Mouse (Mus musculus): ENCODE measurements at regions not wholly inside any gene's neighbourhood (a gene's known extent, or its start where the extent isn't known, plus 50 kb on each side); places are given as distances from the start of the nearest gene placed in this dataset.

DNA sequence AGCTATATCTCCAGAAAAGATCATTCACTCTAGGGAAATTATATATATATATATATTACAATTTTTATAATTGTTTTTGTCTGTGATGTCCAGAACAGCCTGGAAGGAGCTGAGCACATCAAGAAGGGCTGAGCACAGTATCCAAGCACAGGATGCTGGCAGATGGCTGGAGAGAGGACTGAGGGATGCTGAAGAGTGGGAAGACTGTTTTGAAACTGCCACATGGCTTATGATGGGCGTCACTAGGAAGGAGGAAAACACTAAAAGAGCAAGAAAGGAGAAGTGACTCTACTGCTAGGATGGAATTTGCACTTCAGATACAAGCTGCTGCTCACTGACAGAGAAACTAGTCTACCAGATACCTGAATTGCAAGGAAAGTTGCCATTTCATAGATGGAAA is 50.4 kb upstream of the Atg10 start:
- no peak for DNase-seq (ENCODE audit: low read depth, low spot score)

- DNase-seq (ENCODE audit: low read depth, low spot score): no peak
These were observed 50.8 kb upstream of the Atg10 start for GRCm38 (mm10) chr13:91274615-91275014.

GRCm38 (mm10) chr13:91279487-91279886 is 55.7 kb upstream of the Atg10 start:
- no peak for DNase-seq (ENCODE audit: low read depth, low spot score)

- no peak for DNase-seq (ENCODE audit: low read depth, low spot score)
These were observed 71.9 kb upstream of the Atg10 start for GRCm38 (mm10) chr13:91295552-91296170.

DNA sequence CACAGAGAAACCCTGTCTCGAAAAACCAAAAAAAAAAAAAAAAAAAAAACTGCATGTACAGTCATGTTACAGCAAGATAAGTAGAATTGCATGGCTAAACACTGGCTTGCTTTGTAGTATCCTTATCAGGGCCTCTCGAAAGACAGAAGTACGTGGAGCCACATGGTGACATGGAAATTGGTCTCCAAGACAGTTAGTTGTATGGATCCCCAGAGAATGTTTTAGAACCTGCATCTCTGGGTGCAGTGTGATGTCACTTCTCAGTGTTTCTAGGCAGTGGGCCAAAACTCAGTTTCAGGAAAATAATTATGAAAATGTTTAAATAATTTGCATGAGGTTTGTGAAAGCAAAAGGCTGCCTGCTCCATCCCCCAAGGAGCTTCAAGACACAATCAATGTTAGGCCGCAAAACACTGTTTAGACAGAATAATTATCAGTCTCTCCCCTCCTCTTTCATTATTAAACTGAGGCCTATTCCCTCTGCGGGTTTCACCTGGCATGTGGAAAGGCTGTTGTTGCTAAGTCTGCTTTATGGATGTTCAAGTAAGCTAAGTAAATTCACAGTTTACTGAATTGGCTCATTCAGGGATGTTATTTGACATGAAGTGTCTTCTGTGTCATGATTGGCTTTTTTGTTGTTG is 72.9 kb upstream of the Atg10 start:
- no peak for DNase-seq (ENCODE audit: low read depth, low spot score)

DNA sequence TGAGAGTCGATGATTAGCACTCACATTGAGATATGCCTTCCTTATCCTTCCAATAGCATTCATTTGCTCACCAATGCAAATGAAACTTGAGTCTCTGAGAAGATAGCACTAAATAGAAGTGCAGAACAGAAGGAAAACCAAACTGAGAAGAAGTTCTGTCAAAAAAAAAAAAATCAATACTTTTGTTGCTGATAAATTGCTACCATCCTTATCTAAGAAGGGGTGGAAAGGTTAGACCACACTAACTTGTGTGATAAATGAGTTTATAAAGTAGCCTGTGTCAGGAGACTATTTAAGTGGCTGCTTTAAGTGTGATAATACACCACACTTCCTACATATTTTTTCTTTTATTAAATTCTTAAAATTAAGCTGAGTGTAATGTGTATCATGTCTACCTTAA is 78.1 kb upstream of the Atg10 start:
- no peak for DNase-seq (ENCODE audit: low read depth, low spot score)

DNA sequence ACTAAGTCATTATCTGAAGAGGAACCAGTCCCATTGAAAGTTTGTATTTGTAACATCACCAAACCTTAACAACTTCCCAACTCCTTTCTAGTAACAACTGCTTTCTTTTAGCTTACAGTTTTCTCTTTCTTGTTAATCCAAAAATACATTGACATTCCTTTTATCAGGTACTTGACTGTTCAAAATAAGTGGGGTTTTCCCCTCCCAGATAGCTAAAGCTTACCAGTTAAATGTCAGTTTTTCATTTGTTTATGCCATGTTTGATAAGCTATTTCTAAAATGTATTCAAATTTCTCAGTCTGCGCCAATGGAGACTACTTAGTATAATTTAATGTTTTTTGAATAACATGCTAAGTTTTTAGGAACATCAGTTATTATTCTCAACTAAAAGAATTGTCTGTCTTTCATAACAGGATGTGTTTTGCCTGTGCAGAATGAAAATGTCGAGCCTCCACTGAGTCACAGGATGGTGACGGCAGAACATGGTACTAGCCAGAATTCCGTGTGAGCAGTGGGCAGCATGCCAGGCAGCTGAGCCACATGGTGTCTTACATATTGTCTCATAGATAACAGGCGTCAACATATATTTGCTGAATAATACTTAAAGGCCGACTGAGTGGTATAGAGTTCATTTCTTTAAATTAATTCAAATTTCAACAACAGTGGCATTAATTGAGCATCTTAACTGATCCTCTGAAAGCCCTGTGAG is 82.1 kb upstream of the Atg10 start:
- no peak for DNase-seq (ENCODE audit: low read depth, low spot score)

DNA sequence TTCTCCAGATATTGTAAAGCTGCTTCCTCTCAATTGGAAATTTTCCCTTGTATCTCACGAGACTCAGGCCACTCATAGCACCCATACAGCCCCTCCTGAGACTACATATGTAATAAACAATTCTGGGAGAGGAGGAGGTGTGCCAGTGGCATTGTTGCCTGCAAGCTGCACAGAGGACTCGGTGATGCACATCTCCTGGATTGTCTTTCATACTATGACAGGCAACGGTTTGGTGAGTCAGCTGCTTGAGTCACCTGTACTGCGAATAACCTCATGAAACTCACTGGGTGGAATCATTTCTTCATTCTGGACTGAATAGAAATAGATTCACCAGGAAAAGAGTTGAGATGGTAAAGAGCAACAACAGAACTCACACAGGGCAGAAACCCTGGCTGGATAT is 82.8 kb upstream of the Atg10 start:
- DNase-seq (ENCODE audit: low read depth, low spot score): no peak

DNA sequence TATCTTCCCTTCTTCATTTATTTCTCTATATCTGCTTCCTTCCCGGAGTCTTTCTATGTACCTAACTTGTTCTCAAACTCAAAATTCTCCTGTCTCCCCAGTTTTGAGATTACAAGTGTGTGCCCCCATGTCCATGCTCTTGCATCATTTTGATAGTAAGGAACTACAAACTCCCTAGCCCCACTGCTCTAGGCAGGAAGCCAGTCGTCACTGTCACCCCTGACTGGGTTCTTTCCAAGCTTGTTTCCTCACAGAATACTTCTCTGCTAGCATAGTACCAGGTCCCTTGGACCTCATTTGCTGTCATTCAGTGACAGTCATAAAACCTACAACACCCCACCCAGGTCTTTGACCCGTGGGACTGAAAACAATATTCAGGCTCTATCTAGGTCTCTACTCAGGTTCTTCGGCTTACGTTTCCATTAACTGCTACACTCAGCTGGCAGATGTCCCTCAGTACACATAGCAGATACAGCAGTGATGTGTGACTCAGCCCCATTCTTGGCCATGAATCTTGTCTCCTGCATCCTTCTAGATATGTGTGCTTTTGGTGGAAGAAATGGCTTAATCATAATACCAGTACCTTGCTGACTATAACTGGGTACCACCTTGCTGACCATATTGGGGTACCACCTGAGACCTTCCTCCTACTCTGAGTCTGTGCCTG is 89.3 kb upstream of the Atg10 start:
- DNase-seq (ENCODE audit: low read depth, low spot score): no peak

- DNase-seq (ENCODE audit: low read depth, low spot score): no peak
These were observed 98.6 kb upstream of the Atg10 start for GRCm38 (mm10) chr13:91322331-91322730.

DNA sequence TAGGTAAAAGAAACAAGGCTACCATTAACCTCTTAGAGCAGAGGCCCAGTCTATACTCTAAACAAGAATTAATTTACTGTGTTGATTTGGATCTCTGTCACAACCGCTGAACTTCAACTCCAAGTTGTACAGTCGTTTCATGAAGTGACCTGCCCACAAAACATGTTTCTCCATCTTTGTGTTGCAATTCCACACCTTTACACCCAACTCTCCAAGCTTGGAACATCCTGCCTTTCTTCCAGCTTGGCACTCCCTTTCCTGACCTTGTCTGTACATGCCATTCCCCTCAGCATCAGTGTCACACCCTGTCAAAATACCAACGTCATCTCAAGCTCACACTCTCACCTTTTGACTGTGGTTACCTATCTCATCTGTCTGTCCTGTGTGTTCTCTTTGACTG is 103.1 kb upstream of the Atg10 start:
- no peak for DNase-seq (ENCODE audit: low read depth, low spot score)

DNA sequence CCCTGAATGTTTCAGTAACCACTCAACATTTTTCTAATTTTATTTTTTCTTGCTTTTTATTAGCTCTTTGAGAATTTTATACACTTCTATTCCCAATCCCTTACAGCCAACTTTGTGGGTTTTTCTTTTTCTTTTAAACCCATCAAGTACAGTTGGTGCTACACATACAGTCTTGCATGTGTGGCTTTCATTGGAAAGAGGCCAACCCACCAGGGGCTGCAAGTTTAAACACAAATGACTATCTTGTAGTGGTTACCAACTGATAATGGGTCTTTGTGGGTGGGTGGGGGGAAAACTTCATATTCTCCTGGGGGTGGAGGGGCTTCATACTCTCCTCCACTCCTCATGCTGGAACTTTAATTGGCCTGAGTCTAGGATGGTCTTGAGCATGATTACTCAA is 110.5 kb upstream of the Atg10 start:
- no peak for DNase-seq (ENCODE audit: low read depth, low spot score)

GRCm38 (mm10) chr13:91344139-91344538 is 115.9 kb upstream of the Ssbp2 start:
- no peak for DNase-seq (ENCODE audit: low read depth, low spot score)

- DNase-seq (ENCODE audit: low read depth, low spot score): no peak
These were observed 111.5 kb upstream of the Ssbp2 start for GRCm38 (mm10) chr13:91348489-91349083.

- no peak for DNase-seq (ENCODE audit: low read depth, low spot score)
These were observed 107.8 kb upstream of the Ssbp2 start for GRCm38 (mm10) chr13:91352311-91352710.

GRCm38 (mm10) chr13:91356516-91356915 is 103.6 kb upstream of the Ssbp2 start:
- DNase-seq (ENCODE audit: low read depth, low spot score): no peak

DNA sequence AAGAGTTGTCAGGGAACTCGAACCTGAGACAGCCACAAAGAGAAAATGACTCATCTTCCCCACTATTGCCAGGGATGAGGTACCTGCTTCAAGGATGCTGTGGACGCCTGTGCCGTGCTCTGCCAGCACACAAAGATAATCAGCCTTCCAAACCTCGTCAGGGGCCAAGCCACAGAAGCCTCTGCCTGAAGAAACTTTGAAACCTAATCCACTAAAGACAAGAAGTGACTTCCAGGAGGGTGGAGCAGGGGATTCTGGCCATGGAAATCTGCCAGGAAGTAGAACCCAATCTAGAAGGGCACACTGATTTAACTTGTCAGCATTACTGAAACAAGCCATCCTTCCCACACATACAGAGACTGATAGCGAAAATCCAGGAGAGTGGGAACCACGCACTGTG is 100.0 kb upstream of the Ssbp2 start:
- DNase-seq (ENCODE audit: low read depth, low spot score): no peak

GRCm38 (mm10) chr13:91365270-91365952 is 94.7 kb upstream of the Ssbp2 start:
- DNase-seq (ENCODE audit: low read depth, low spot score): no peak

DNA sequence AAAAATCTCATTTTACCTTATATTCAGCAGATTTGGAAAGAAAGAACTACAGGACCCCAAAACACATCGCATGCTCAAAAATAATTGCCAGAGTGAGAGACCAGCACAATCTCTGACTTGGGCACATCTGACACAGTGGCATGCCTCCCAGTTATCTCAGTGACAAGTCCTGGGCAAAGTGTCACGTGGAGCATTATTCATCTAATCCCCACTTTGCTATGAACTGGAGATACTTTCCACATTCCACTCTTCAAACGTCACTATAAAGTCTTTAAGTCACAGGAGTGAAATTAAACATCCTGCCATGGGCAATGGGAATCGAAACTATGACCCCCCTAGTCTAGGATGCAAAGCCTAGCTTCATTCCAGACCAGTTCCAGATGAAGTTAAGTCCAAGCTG is 93.5 kb upstream of the Ssbp2 start:
- DNase-seq (ENCODE audit: low read depth, low spot score): no peak

DNA sequence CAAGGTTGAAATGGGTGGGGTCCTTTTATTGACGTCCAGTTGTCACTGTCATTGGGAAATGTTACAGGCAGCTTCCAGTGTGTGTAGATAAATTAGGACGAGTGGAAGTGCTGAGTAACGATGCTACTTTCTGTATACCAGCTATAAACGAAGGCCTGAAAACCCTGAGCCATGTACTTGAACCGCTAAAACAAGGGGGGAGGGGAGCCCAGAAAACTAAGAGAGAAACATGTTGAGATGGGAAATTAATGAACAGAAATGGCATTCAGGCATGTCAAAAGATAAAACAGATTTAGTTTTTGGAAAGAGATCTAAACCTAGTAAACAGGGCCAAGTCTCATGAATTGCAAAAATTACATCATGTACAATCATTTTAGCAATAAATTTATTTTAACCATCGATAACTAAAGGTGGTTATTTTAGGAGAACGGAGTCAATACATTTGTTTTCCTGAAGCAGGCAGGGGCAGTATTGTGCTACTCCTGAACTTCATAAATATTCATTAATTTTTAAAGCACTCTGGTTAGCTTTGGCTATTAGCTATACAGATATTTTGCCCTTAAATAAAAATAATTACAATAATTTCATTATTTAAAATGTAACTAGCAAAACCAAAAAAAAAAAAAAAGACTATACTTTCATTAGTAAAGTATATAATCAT is 92.1 kb upstream of the Ssbp2 start:
- no peak for DNase-seq (ENCODE audit: low read depth, low spot score)

GRCm38 (mm10) chr13:91368664-91369063 is 91.4 kb upstream of the Ssbp2 start:
- no peak for DNase-seq (ENCODE audit: low read depth, low spot score)
